Mouse (Mus musculus) ES-E14 (cell line): ENCODE data around the gene Pygm. TPM values are rescaled to one million over a fixed set of nuclear protein-coding genes. Genes with fewer than 3 reads are reported as not detected.

Experiments used
- DNase-seq: peaks from one replicate; pipeline ENCODE4 v3.0.0-alpha.2; 2013; ENCODE audit warnings: low read depth, low spot score
- H3K27ac ChIP-seq: 2 replicates; pipeline ENCODE4 v1.5.1; 2012; ENCODE audit warnings: low read depth, mild to moderate bottlenecking, low read length, moderate library complexity, mixed read lengths; ENCODE audit not compliant: poor library complexity, insufficient read depth, severe bottlenecking
- H3K36me3 ChIP-seq: 2 replicates; pipeline ENCODE4 v1.6.1; 2012; ENCODE audit warnings: mild to moderate bottlenecking, low read length, moderate library complexity, mixed read lengths; ENCODE audit not compliant: control insufficient read depth, poor library complexity, insufficient read depth, severe bottlenecking
- H3K4me1 ChIP-seq, 2 experiments: fragments of 150-350 bp in 1 of 2; sonication (generic) in 1 of 2; 2 replicates each; pipeline ENCODE4 v1.6.1; 2012; ENCODE audit warnings: low read length in 2 of 2, mild to moderate bottlenecking in 1 of 2, mixed read lengths in 1 of 2; ENCODE audit not compliant: control insufficient read depth in 2 of 2, insufficient read depth in 2 of 2, poor library complexity in 1 of 2
- H3K4me3 ChIP-seq, 2 experiments: fragments of 150-350 bp in 1 of 2; sonication (generic) in 1 of 2; 2 replicates each; pipeline ENCODE4 v1.5.1; 2012; ENCODE audit warnings: low read length in 2 of 2, low read depth in 1 of 2, mild to moderate bottlenecking in 1 of 2, mixed read lengths in 1 of 2; ENCODE audit not compliant: insufficient read depth in 1 of 2, poor library complexity in 1 of 2, severe bottlenecking in 1 of 2
- H3K9ac ChIP-seq: 2 replicates; pipeline ENCODE4 v1.6.1; 2012; ENCODE audit warnings: low read depth, mild to moderate bottlenecking, low read length, mixed read lengths; ENCODE audit not compliant: poor library complexity, insufficient read depth, severe bottlenecking
- H3K9me3 ChIP-seq: fragments of 150-350 bp; sonication (generic); 2 replicates; pipeline ENCODE4 v1.6.1; 2012; ENCODE audit warnings: low read depth, mild to moderate bottlenecking, low read length; ENCODE audit not compliant: control insufficient read depth, insufficient read depth
- CHD2 ChIP-seq: IDR thresholded peaks from 2 replicates; pipeline ENCODE4 v1.6.1; 2014; ENCODE audit warnings: mild to moderate bottlenecking, low read depth, low read length, inconsistent platforms
- HCFC1 ChIP-seq: IDR thresholded peaks from 2 replicates; pipeline ENCODE4 v1.6.1; 2012; ENCODE audit warnings: low read length, inconsistent platforms, borderline replicate concordance; ENCODE audit not compliant: insufficient read depth
- MAFK ChIP-seq: IDR thresholded peaks from 2 replicates; pipeline ENCODE4 v1.6.1; 2014; ENCODE audit warnings: mild to moderate bottlenecking, low read depth, low read length, inconsistent platforms; ENCODE audit not compliant: insufficient read depth
- ZC3H11A ChIP-seq: IDR thresholded peaks from 2 replicates; pipeline ENCODE4 v1.6.1; 2012; ENCODE audit warnings: low read depth, mild to moderate bottlenecking, inconsistent platforms, low read length, borderline replicate concordance
- ZNF384 ChIP-seq: IDR thresholded peaks from 2 replicates; pipeline ENCODE4 v1.6.1; 2012; ENCODE audit warnings: low read depth, low read length, inconsistent platforms
- in situ Hi-C, 2 experiments: fragments of 600-800 bp; cut with MboI; formaldehyde crosslinking; loops; one replicate each; pipeline ENCODE4 v1.15.1; 2025; ENCODE audit warnings: low sequenced_read_pairs in 2 of 2, inconsistent platforms in 1 of 2; ENCODE audit not compliant: unreplicated experiment in 2 of 2
- total RNA-seq: library from RNA; depleted of rRNA; stranded (reverse); fragments of 300-350 nt; gene quantifications from 2 replicates; pipeline ENCODE4 v1.2.3, GENCODE M21; 2012

Gene Pygm
- total RNA-seq, 1 experiment, result 4.6 TPM

GRCm38 (mm10) chr19:6390251-6390650 lies 6.1 kb downstream of the Pygm start:
- H3K4me1 ChIP-seq, result peaks cover 6 to 18% of the 10 kb centered on the region in 2 experiments
- no peak for TF ChIP-seq ZC3H11A
- TF ChIP-seq ZNF384, result no peak
- no peak for TF ChIP-seq MAFK
- TF ChIP-seq HCFC1, result no peak
- TF ChIP-seq CHD2, result no peak
- H3K9ac ChIP-seq, result peak overlapping the region; percentile 17; the same call in 1 of the 2 replicates
- H3K36me3 ChIP-seq, result no peaks in the 10 kb centered on the region
- in situ Hi-C loops, result no loop called here
- peak overlapping the region in 1 of 2 experiments; percentile 68; a peak in 2 of 4 replicates for H3K4me3 ChIP-seq
- peak overlapping the region; percentile 17; the same call in 1 of the 2 replicates for H3K27ac ChIP-seq
- no peaks in the 10 kb centered on the region for H3K9me3 ChIP-seq
- DNase-seq, result no peak

- Histone ChIP-seq H3K9me3 (no peaks in the 10 kb centered on the region), H3K4me1 (peaks cover 6 to 15% of the 10 kb centered on the region in 2 experiments), H3K9ac (no peak overlapping the region), H3K4me3 (no peak overlapping the region), H3K27ac (no peak overlapping the region), H3K36me3 (no peaks in the 10 kb centered on the region)
- in situ Hi-C loops, result no loop called here
- TF ChIP-seq CHD2 (no peak), HCFC1 (no peak), ZNF384 (no peak), MAFK (no peak), ZC3H11A (no peak)
- DNase-seq, result no peak
These were observed 8.7 kb downstream of the Pygm start for GRCm38 (mm10) chr19:6392743-6393393.

GRCm38 (mm10) chr19:6393637-6394036 lies 9.4 kb downstream of the Pygm start:
- no peak for DNase-seq
- TF ChIP-seq ZC3H11A (no peak), MAFK (no peak), HCFC1 (no peak), ZNF384 (no peak)
- H3K9ac ChIP-seq, result no peak overlapping the region
- no peak overlapping the region for H3K27ac ChIP-seq
- no peaks in the 10 kb centered on the region for H3K36me3 ChIP-seq
- in situ Hi-C loops, result no loop called here
- no peak overlapping the region for H3K4me3 ChIP-seq
- peaks cover 7 to 18% of the 10 kb centered on the region in 2 experiments for H3K4me1 ChIP-seq
- H3K9me3 ChIP-seq, result no peaks in the 10 kb centered on the region

DNA sequence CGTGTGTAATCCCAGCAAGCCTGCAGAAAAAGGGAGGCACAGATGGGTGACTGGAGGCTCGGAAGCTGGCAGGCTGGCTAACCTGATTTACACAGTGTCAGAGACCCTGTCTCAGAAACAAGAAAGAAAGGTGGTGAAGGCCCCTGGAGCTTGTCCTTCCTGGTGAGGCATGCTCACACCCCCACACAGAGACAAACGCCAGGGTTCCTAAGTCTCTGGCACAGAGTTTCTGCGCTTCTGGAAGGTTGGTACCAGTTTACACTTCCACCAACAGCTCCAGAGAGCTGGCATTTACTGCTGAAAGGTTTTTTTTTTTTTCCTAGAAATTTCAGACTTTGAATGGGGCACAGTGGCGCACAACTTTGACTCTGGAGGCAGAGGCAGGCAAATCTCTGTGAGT lies 12.0 kb downstream of the Pygm start:
- in situ Hi-C loops, result no loop called here
- Histone ChIP-seq H3K9me3 (no peaks in the 10 kb centered on the region), H3K9ac (no peak overlapping the region), H3K36me3 (no peaks in the 10 kb centered on the region), H3K27ac (no peak overlapping the region), H3K4me3 (no peak overlapping the region), H3K4me1 (peaks cover 1 to 10% of the 10 kb centered on the region in 2 experiments; a peak in 3 of 4 replicates)
- no peak for DNase-seq
- TF ChIP-seq HCFC1, result no peak
- no peak for TF ChIP-seq ZNF384
- no peak for TF ChIP-seq MAFK
- no peak for TF ChIP-seq ZC3H11A
- no peak for TF ChIP-seq CHD2
